Mouse (Mus musculus): ENCODE data around the gene Nr0b2. TPM values are rescaled to one million over a fixed set of nuclear protein-coding genes. Genes with fewer than 3 reads are reported as not detected.
"Not testable (repeated sequence)": the region's sequence is repeated elsewhere in the genome, so short reads cannot be mapped to it uniquely, and the experiment has no call there.

Nr0b2 gene
- polyA plus RNA-seq (2015; fragmentation: Nextera tagmentation; extraction: Ambion mirVana), result 0.44 and 0.64 TPM in 2 replicates

- ATAC-seq (replicated peaks; ENCODE audit: low FRiP score), result no peak
- H3K9ac ChIP-seq, result no peak within 1 kb of the TSS
- H3K4me2 ChIP-seq, result no peak within 1 kb of the TSS
- no peak within 1 kb of the TSS for H3K27ac ChIP-seq
- no peak within 1 kb of the TSS for H3K4me3 ChIP-seq (replicated peaks)
- H3K9me3 ChIP-seq (replicated peaks), result no peaks in the 10 kb centered on the region
- peaks cover 3% of the 10 kb centered on the region; the same call in 1 of the 2 replicates for H3K4me1 ChIP-seq
- WGBS, result 56% methylated on average over 10 of the region's 10 CpGs
- H3K36me3 ChIP-seq, result no peaks in the 10 kb centered on the region
- H3K27me3 ChIP-seq, result peaks cover 9% of the 10 kb centered on the region; the same call in 1 of the 2 replicates
These were observed at the start of gene Nr0b2 for GRCm38 (mm10) chr4:133552768-133553447. Gene Nr0b2 (plus strand): TSS chr4:133553376.

- H3K4me3 ChIP-seq (replicated peaks), result no peak overlapping the region
- ATAC-seq (replicated peaks; ENCODE audit: low FRiP score), result no peak
- no peaks in the 10 kb centered on the region for H3K36me3 ChIP-seq
- H3K4me1 ChIP-seq, result peaks cover 6% of the 10 kb centered on the region; the same call in 1 of the 2 replicates
- H3K27me3 ChIP-seq, result peaks cover 71% of the 10 kb centered on the region
- H3K4me2 ChIP-seq, result no peak overlapping the region
- no peak overlapping the region for H3K27ac ChIP-seq
- no peaks in the 10 kb centered on the region for H3K9me3 ChIP-seq (replicated peaks)
- 46% methylated on average over 5 of the region's 5 CpGs for WGBS
- H3K9ac ChIP-seq, result no peak overlapping the region
These were observed 48.9 kb upstream of the Nr0b2 start for GRCm38 (mm10) chr4:133504300-133504699.

DNA sequence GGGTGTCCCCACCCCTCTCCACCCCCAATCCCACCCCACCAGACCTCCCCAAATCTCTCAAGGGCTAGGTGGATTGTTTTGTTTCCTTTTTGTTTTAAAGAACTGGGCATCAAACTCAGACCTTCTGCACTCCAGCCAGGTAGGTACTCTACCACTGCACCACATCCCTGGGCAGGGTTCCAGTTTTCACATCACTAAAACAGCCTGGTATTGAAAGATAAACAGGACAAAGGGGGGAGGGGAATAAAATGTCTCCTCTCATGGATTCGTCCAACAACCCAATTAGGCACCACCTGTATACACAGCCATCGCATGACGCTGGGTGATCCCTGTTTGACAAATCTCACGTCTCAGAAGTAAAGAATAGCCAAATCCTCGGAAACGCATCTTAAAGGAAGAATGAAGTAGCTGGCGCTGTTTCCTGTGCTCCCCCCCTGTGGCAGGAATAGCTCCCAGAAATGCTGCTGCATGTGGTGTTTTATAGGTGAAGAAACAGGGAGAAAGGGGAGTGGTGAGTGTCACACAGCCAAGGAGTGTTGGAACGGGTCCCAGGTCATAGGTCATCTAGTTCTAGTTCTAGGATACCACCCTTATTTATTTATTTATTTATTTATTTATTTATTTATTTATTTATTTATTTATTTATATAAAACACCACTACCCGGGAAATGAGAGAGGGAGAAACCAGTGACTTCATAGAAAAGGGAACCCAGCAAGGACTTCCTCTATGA, 48.3 kb upstream of the Nr0b2 start:
- Histone ChIP-seq H3K27ac (no peak overlapping the region), H3K9ac (no peak overlapping the region), H3K4me3 (replicated peaks) (no peak overlapping the region), H3K27me3 (peaks cover 65% of the 10 kb centered on the region), H3K9me3 (replicated peaks) (no peaks in the 10 kb centered on the region), H3K36me3 (no peaks in the 10 kb centered on the region), H3K4me2 (no peak overlapping the region), H3K4me1 (0 out of 2 replicates have a peak, but pooled peaks cover 4% of the 10 kb centered on the region)
- 67% methylated on average over 9 of the region's 9 CpGs for WGBS
- no peak for ATAC-seq (replicated peaks; ENCODE audit: low FRiP score)

DNA sequence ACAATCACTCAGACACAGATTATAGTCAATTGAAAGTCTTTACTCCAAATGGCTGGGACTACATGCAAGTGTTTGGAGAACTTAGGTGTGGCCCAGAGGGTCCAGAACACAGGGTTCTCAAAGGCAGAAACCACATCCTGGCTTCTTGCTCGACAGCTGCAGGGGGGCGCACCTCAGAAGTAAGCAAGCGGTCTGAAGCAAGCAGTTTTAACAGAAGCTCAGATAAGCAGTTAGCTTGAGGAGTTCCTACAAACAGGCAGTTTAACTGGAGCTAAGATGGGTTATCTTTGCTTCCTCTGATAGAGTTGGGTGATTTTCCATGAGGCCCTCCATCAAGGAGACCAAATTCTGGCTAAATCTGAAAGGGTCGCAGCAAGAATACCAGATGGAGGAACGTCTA, 46.6 kb upstream of the Nr0b2 start:
- Histone ChIP-seq H3K27me3 (peaks cover 49% of the 10 kb centered on the region), H3K4me2 (no peak overlapping the region), H3K4me1 (0 out of 2 replicates have a peak, but pooled peaks cover 4% of the 10 kb centered on the region), H3K27ac (no peak overlapping the region), H3K36me3 (no peaks in the 10 kb centered on the region), H3K9ac (no peak overlapping the region), H3K4me3 (replicated peaks) (no peak overlapping the region), H3K9me3 (replicated peaks) (no peaks in the 10 kb centered on the region)
- ATAC-seq (replicated peaks; ENCODE audit: low FRiP score), result no peak
- WGBS, result 75% methylated on average over 5 of the region's 5 CpGs

- Histone ChIP-seq H3K4me1 (0 out of 2 replicates have a peak, but pooled peaks cover 6% of the 10 kb centered on the region), H3K4me2 (no peak overlapping the region), H3K27ac (no peak overlapping the region), H3K36me3 (no peaks in the 10 kb centered on the region), H3K4me3 (replicated peaks) (no peak overlapping the region), H3K27me3 (peaks cover 32% of the 10 kb centered on the region), H3K9me3 (replicated peaks) (no peaks in the 10 kb centered on the region), H3K9ac (no peak overlapping the region)
- WGBS, result 80% methylated on average over 7 of the region's 7 CpGs
- ATAC-seq (replicated peaks; ENCODE audit: low FRiP score), result no peak
These were observed 44.2 kb upstream of the Nr0b2 start for GRCm38 (mm10) chr4:133508990-133509389.

DNA sequence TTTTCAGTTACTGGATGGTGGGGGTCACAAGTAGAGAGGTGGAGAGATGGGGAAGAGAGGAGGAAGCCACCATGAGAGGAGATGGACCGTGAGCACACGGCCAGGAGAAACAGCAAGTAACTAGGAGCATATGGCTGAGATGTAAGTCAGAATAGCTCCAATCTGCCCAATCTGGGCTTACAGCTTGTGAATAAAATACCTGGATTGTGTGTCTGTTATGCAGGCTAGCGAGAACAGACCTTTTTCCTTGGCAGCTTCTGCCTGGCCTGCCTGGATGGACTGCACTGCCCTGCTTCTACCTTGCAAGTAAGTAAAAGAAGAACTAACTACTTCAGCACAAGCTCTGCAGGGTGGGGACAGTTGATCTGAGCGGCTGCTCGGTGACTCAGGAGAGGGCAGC, 42.1 kb upstream of the Nr0b2 start:
- Histone ChIP-seq H3K4me1 (0 out of 2 replicates have a peak, but pooled peaks cover 3% of the 10 kb centered on the region), H3K27me3 (peaks cover 28% of the 10 kb centered on the region), H3K4me3 (replicated peaks) (no peak overlapping the region), H3K27ac (no peak overlapping the region), H3K9me3 (replicated peaks) (no peaks in the 10 kb centered on the region), H3K9ac (no peak overlapping the region), H3K4me2 (no peak overlapping the region), H3K36me3 (no peaks in the 10 kb centered on the region)
- ATAC-seq (replicated peaks; ENCODE audit: low FRiP score), result no peak
- 86% methylated on average over 5 of the region's 5 CpGs for WGBS

- ATAC-seq (replicated peaks; ENCODE audit: low FRiP score); H3K36me3 ChIP-seq; H3K4me3 ChIP-seq (replicated peaks); H3K4me1 ChIP-seq; H3K4me2 ChIP-seq; H3K9ac ChIP-seq; H3K27ac ChIP-seq; H3K9me3 ChIP-seq (replicated peaks): not testable (repeated sequence)
- WGBS, result 34% methylated on average over 5 of the region's 5 CpGs
- H3K27me3 ChIP-seq, result peaks cover 25% of the 10 kb centered on the region
These were observed 40.7 kb upstream of the Nr0b2 start for GRCm38 (mm10) chr4:133512511-133512910.

DNA sequence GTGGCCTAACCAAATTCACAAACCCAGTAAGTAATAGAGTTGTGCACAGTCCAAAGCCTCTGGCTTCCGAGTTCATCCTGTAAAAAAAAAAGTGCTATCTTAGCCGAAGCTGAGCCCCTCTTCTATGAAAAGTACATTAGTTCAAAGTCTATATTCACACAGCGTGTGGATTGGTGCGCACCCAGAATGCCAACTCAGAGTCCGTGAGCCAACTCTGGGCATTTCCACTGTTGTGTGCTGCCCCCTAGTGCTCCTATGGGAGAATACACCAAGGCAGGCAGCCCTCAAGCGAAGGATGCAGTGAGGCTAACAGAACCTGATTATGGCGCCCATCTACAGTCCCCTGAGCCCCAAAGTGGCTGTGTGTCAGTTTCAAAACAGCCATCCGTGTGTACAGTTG, 40.2 kb upstream of the Nr0b2 start:
- 14% methylated on average over 8 of the region's 8 CpGs for WGBS
- peaks cover 25% of the 10 kb centered on the region for H3K27me3 ChIP-seq
- no peak overlapping the region for H3K4me3 ChIP-seq (replicated peaks)
- peak; percentile 49; the same call in 1 of the 2 replicates for ATAC-seq (replicated peaks; ENCODE audit: low FRiP score)
- H3K4me1 ChIP-seq, result 0 out of 2 replicates have a peak, but pooled peaks cover 3% of the 10 kb centered on the region
- no peaks in the 10 kb centered on the region for H3K36me3 ChIP-seq
- H3K4me2 ChIP-seq, result no peak overlapping the region
- H3K9me3 ChIP-seq (replicated peaks), result no peaks in the 10 kb centered on the region
- H3K27ac ChIP-seq, result no peak overlapping the region
- no peak overlapping the region for H3K9ac ChIP-seq

DNA sequence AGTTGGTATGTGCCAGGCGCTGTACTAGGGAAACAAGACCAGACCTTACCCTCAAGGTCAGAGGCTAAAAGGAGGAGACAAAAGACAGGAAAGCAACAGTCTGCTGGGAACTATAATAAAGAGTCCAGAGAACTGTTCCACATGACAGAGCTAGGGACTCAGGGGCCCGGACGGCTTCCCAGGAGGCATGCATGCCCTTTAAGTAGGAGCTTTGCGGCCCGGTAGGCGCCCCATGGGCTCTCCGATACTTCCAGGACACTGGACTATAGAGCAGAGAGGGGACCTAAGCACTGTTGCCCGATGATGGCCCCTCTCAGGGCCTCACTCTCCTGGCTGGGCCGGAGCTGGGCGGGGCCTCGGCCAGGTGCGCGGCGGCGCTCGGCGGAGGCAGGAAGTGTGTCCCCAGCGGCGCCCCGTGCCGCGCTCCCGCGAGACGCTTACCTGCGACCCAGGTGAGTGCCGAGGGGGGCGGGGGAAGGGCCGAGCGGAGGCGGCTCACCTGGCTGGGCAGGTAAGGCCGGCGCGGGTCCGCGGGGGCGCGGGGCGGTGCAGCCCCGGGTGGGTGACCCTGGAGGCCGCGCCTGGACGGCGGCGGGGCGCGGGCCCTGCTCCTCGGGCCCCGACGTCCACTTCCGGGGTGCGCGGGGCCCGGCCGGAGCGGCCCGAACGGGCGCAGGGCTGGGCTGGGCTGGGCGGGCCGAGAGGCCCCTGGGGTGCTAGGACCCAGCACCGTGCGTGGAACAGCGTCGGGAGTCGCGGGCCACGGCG, 34.4 kb upstream of the Nr0b2 start, which contains the start of gene Kdf1:
Gene Kdf1 (plus strand): TSS at position 363 of the 768 bp plus-strand sequence.
- Histone ChIP-seq H3K4me3 (replicated peaks) (peak within 1 kb of the TSS; percentile 65), H3K4me2 (peak within 1 kb of the TSS; percentile 67), H3K9me3 (replicated peaks) (no peaks in the 10 kb centered on the region), H3K27ac (peak within 1 kb of the TSS; percentile 88), H3K4me1 (peaks cover 9% of the 10 kb centered on the region; the same call in 1 of the 2 replicates), H3K27me3 (peaks cover 52% of the 10 kb centered on the region), H3K9ac (peak within 1 kb of the TSS; percentile 60), H3K36me3 (no peaks in the 10 kb centered on the region)
- peak; percentile 89 for ATAC-seq (replicated peaks; ENCODE audit: low FRiP score)
- 2% methylated on average over 62 of the region's 69 CpGs for WGBS

DNA sequence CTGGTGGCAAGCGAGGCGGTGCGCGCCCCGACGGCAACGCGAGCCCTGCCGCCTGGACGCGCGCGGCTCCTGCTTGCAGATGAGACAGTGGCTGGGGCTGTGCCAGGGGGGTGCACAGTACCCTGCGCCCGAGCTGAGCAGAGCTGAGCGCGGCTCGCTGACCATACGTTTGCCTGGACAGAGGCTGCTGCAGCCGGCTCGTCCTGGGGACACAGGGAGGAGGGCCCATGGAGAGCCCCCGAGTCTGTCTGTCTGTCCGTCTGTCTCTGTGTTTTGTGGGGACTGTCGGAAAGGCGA, 33.9 kb upstream of the Nr0b2 start:
- Histone ChIP-seq H3K4me2 (peak overlapping the region; percentile 67), H3K36me3 (no peaks in the 10 kb centered on the region), H3K4me3 (replicated peaks) (peak overlapping the region; percentile 65), H3K9me3 (replicated peaks) (no peaks in the 10 kb centered on the region), H3K4me1 (peaks cover 9% of the 10 kb centered on the region; the same call in 1 of the 2 replicates), H3K27me3 (peaks cover 52% of the 10 kb centered on the region), H3K9ac (peak overlapping the region; percentile 60), H3K27ac (peak overlapping the region; percentile 88)
- peak; percentile 73; the same call in 1 of the 2 replicates for ATAC-seq (replicated peaks; ENCODE audit: low FRiP score)
- WGBS, result 4% methylated on average over 25 of the region's 25 CpGs

DNA sequence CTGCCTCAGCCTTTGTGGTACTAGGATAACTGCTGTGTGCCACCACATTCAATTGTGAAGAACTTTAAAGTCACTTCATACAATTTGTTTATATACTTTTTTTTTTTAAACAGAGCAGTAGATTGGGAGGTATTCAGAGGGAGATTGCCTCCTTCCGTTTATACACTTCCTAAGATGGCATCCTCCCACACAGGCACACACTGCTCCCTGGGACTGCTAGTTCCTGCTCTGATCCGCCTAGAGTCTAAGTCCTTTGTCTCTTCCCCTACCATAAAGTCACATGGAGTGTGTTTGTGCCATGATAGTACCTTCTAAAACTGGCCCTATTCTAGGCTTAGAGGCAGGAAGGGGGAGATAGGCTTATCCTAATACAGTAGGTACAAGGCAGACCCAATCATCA, 31.7 kb upstream of the Nr0b2 start:
- no peak overlapping the region for H3K4me2 ChIP-seq
- peaks cover 9% of the 10 kb centered on the region; the same call in 1 of the 2 replicates for H3K4me1 ChIP-seq
- 42% methylated on average over 2 of the region's 2 CpGs for whole genome bisulfite sequencing
- H3K9ac ChIP-seq, result no peak overlapping the region
- H3K27me3 ChIP-seq, result peaks cover 44% of the 10 kb centered on the region
- H3K36me3 ChIP-seq, result 0 out of 2 replicates have a peak, but pooled peaks cover 4% of the 10 kb centered on the region
- H3K4me3 ChIP-seq (replicated peaks), result no peak overlapping the region
- H3K27ac ChIP-seq, result no peak overlapping the region
- ATAC-seq (replicated peaks; ENCODE audit: low FRiP score), result no peak
- no peaks in the 10 kb centered on the region for H3K9me3 ChIP-seq (replicated peaks)

GRCm38 (mm10) chr4:133527788-133528187, 25.4 kb upstream of the Nr0b2 start:
- Histone ChIP-seq H3K4me2 (no peak overlapping the region), H3K4me3 (replicated peaks) (no peak overlapping the region), H3K27ac (no peak overlapping the region), H3K9me3 (replicated peaks) (no peaks in the 10 kb centered on the region), H3K36me3 (peaks cover 59% of the 10 kb centered on the region), H3K27me3 (no peaks in the 10 kb centered on the region), H3K4me1 (no peaks in the 10 kb centered on the region), H3K9ac (no peak overlapping the region)
- no peak for ATAC-seq (replicated peaks; ENCODE audit: low FRiP score)
- WGBS, result 70% methylated on average over 16 of the region's 16 CpGs

Measured in kidney, embryonic 15.5 days (tissue).